Mouse (Mus musculus) forebrain, embryonic 15.5 days (tissue): ENCODE results near the gene Dpm3. TPM values are rescaled to one million over a fixed set of nuclear protein-coding genes. Genes with fewer than 3 reads are reported as not detected.
"Not testable (repeated sequence)": the region's sequence is repeated elsewhere in the genome, so short reads cannot be mapped to it uniquely, and the experiment has no call there.

Experiments used
- ATAC-seq: fragments of 200-750 bp; cut with Nextera tagmentation; replicated peaks from 2 replicates; pipeline ENCODE4 v1.8.0; 2017; ENCODE audit warnings: mild to moderate bottlenecking, moderate TSS enrichment, moderate library complexity
- H3K27ac ChIP-seq: fragments of 300-500 bp; sonication (generic); replicated peaks from 2 replicates; pipeline ENCODE4 v1.5.1; 2015; ENCODE audit warnings: mild to moderate bottlenecking, inconsistent platforms
- H3K27me3 ChIP-seq: fragments of 300-500 bp; sonication (generic); 2 replicates; pipeline ENCODE4 v1.6.1; 2015; ENCODE audit warnings: inconsistent platforms
- H3K36me3 ChIP-seq: fragments of 300-500 bp; sonication (generic); 2 replicates; pipeline ENCODE4 v1.6.1; 2015; ENCODE audit warnings: mild to moderate bottlenecking, inconsistent platforms
- H3K4me1 ChIP-seq: fragments of 300-500 bp; sonication (generic); 2 replicates; pipeline ENCODE4 v1.6.1; 2015; ENCODE audit warnings: inconsistent platforms
- H3K4me2 ChIP-seq: fragments of 300-500 bp; sonication (generic); replicated peaks from 2 replicates; pipeline ENCODE4 v1.6.1; 2015; ENCODE audit warnings: mild to moderate bottlenecking, inconsistent platforms
- H3K4me3 ChIP-seq: fragments of 300-500 bp; sonication (generic); 2 replicates; pipeline ENCODE4 v1.5.1; 2015; ENCODE audit warnings: mild to moderate bottlenecking, inconsistent platforms
- H3K9ac ChIP-seq: fragments of 300-500 bp; sonication (generic); replicated peaks from 2 replicates; pipeline ENCODE4 v1.6.1; 2015; ENCODE audit warnings: mild to moderate bottlenecking, inconsistent platforms
- H3K9me3 ChIP-seq: fragments of 300-500 bp; sonication (generic); 2 replicates; pipeline ENCODE4 v1.6.1; 2016; ENCODE audit warnings: inconsistent platforms
- WGBS: fragments of 180-500 bp; shearing (Covaris S2); methylation state at CpG from one replicate; pipeline ENCODE4 v1.1.7; 2015; ENCODE audit warnings: mixed read lengths; 5-methylcytosine and 5-hydroxymethylcytosine counted together
- polyA plus RNA-seq: library from polyadenylated mRNA; unstranded; fragments of >200 nt; fragmentation: Nextera tagmentation; extraction: Ambion mirVana; gene quantifications from 2 replicates; pipeline ENCODE4 v1.2.1, GENCODE M21; 2015

Gene Dpm3
- polyA plus RNA-seq = 76.5 and 89.6 TPM in 2 replicates

GRCm38 (mm10) chr3:89259076-89259475 is at the start of gene Dpm3:
TSS of gene Dpm3 (plus strand) at chr3:89259358.
- Histone ChIP-seq H3K9ac (no peak within 1 kb of the TSS), H3K4me2 (no peak within 1 kb of the TSS), H3K4me1 (no peaks in the 10 kb centered on the region), H3K4me3 (no peak within 1 kb of the TSS), H3K27me3 (no peaks in the 10 kb centered on the region), H3K36me3 (no peaks in the 10 kb centered on the region), H3K27ac (no peak within 1 kb of the TSS), H3K9me3 (no peaks in the 10 kb centered on the region)
- ATAC-seq = no peak
- 57% methylated on average over 7 of the region's 7 CpGs for WGBS

GRCm38 (mm10) chr3:89209731-89210130 is 49.4 kb upstream of the Dpm3 start:
- H3K9ac ChIP-seq = no peak overlapping the region
- ATAC-seq = no peak
- no peak overlapping the region for H3K27ac ChIP-seq
- no peaks in the 10 kb centered on the region for H3K27me3 ChIP-seq
- H3K9me3 ChIP-seq = no peaks in the 10 kb centered on the region
- H3K4me3 ChIP-seq = no peak overlapping the region
- no peak overlapping the region for H3K4me2 ChIP-seq
- WGBS = 85% methylated on average over 7 of the region's 7 CpGs
- peaks cover 17% of the 10 kb centered on the region for H3K4me1 ChIP-seq
- H3K36me3 ChIP-seq = peaks cover 52% of the 10 kb centered on the region

DNA sequence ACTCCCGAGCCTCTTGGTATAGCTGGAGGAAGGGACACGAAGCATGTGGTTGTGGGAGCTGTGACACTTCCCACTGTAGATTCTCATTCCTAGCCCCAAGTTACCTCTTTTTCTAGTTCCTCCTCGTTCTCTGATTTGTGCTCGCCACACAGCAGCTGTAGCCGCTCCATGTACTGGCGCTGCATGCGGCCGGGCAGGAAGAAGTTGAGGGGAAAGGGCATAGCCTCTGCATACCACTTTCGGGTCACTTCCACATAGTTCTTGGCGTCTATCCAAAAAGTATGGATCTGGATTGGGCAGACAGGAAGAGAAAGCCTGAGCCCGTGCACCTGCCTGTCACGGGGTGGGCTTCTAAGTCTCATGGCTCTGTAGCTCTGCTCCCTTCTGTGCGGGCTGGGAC is 49.0 kb upstream of the Dpm3 start:
- Histone ChIP-seq H3K36me3 (peaks cover 50% of the 10 kb centered on the region), H3K9ac (no peak overlapping the region), H3K4me3 (no peak overlapping the region), H3K4me2 (no peak overlapping the region), H3K9me3 (no peaks in the 10 kb centered on the region), H3K27me3 (no peaks in the 10 kb centered on the region), H3K4me1 (peaks cover 21% of the 10 kb centered on the region), H3K27ac (no peak overlapping the region)
- ATAC-seq = no peak
- WGBS = 88% methylated on average over 13 of the region's 13 CpGs

GRCm38 (mm10) chr3:89210731-89211130 is 48.4 kb upstream of the Dpm3 start:
- WGBS = 81% methylated on average over 7 of the region's 7 CpGs
- Histone ChIP-seq H3K9ac (no peak overlapping the region), H3K4me3 (no peak overlapping the region), H3K9me3 (no peaks in the 10 kb centered on the region), H3K27ac (no peak overlapping the region), H3K36me3 (peaks cover 44% of the 10 kb centered on the region), H3K4me2 (no peak overlapping the region), H3K27me3 (no peaks in the 10 kb centered on the region), H3K4me1 (peaks cover 27% of the 10 kb centered on the region)
- ATAC-seq = no peak

DNA sequence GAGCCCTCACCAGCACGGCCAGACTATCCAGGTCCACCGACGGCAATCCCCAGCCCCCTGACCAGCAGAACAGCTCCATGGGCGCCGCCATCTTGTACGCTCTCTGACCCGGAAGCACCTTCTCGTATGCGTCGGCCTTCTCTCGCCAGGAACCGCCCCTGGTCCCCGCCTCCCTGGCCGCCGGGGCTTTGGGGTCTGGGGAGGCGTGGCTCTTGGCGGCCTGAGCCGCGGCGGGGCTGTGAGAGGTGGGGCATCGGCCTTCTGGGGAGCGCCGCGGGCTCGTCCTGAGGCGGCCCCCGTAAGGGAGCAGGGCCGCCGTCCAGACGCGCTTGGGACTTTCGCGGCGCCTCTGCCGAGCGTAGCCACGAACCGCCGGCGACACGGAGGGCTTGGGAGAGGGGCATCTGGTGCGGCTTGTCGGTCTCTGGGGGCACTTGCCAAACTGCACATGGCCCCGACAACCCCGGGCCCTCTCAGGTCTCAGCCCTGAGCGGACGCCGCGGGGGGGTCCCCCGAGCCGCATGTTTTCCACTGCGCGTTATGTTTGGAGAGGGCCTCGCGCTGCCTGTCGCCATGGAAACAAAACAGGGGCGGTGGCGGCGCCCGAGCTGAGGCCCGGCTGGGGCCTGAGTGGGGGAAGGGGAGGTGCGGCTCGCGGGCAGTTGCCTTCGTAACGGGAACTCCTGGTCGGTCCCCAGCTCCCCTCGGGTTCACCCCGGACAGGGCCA is 45.2 kb upstream of the Dpm3 start:
- ATAC-seq = peak; percentile 85
- H3K4me1 ChIP-seq = peaks cover 39% of the 10 kb centered on the region
- H3K9me3 ChIP-seq = no peaks in the 10 kb centered on the region
- peak overlapping the region; percentile 80 for H3K4me3 ChIP-seq
- H3K27me3 ChIP-seq = no peaks in the 10 kb centered on the region
- peaks cover 15% of the 10 kb centered on the region for H3K36me3 ChIP-seq
- peak overlapping the region; percentile 79 for H3K9ac ChIP-seq
- peak overlapping the region; percentile 98 for H3K27ac ChIP-seq
- H3K4me2 ChIP-seq = peak overlapping the region; percentile 94
- under 1% methylated on average over 67 of the region's 69 CpGs for WGBS

DNA sequence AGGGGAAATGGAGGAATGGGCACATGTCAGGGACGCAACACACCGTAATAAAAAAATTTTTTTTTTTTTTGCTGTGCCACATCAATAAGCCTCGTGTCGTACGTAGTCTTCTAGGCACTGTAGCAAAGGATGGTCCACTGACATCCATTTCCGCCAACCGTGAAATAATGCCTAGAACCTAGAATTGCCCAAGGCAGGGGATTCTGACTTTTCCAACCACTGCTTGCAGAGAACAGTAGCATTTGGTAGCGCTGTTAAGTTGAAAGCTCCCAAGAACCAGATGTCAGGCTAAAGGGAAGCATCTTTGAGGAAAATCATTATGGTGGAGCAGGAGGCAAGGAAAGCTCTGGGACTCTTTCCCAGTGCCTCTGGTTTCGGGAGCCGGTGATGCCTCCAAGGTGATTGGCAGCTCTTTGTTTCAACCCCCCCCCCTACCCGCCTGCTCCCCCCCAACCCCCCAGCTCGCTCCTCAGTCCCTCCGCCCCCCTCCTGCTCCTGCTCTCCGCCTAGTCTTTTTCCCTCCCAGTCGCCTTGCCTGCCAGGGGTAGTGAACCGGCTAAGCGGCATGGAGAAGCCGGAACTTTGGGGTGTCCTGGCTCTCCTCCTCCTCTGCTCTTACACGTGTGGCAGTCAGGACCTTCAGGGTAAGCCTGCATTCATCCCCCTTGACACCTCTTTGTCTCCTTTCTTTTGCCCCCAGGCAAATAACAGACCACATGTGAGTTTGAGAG is 44.3 kb upstream of the Dpm3 start, which contains the start of gene Thbs3:
Gene Thbs3 (plus strand): TSS at position 500 of the 731 bp plus-strand sequence.
- Histone ChIP-seq H3K36me3 (peaks cover 6% of the 10 kb centered on the region), H3K9me3 (no peaks in the 10 kb centered on the region), H3K4me2 (peak within 1 kb of the TSS; percentile 94), H3K27me3 (no peaks in the 10 kb centered on the region), H3K27ac (peak within 1 kb of the TSS; percentile 98), H3K4me1 (peaks cover 39% of the 10 kb centered on the region), H3K4me3 (peak within 1 kb of the TSS; percentile 80), H3K9ac (peak within 1 kb of the TSS; percentile 79)
- ATAC-seq = peak; percentile 2; the same call in 1 of the 2 replicates
- under 1% methylated on average over 18 of the region's 19 CpGs for WGBS

GRCm38 (mm10) chr3:89215853-89216252 is 43.3 kb upstream of the Dpm3 start:
- H3K27me3 ChIP-seq = no peaks in the 10 kb centered on the region
- ATAC-seq = peak; percentile 35
- H3K27ac ChIP-seq = peak overlapping the region; percentile 98
- H3K9ac ChIP-seq = peak overlapping the region; percentile 79
- 1% methylated on average over 6 of the region's 6 CpGs for WGBS
- peaks cover 39% of the 10 kb centered on the region for H3K4me1 ChIP-seq
- H3K4me3 ChIP-seq = peak overlapping the region; percentile 80
- peaks cover under 1% of the 10 kb centered on the region; the same call in 1 of the 2 replicates for H3K36me3 ChIP-seq
- H3K4me2 ChIP-seq = peak overlapping the region; percentile 94
- no peaks in the 10 kb centered on the region for H3K9me3 ChIP-seq

- ATAC-seq, H3K9me3 ChIP-seq, H3K27me3 ChIP-seq, H3K27ac ChIP-seq, H3K9ac ChIP-seq, H3K4me3 ChIP-seq, H3K36me3 ChIP-seq: not testable (repeated sequence)
- peaks cover 39% of the 10 kb centered on the region for H3K4me1 ChIP-seq
- WGBS = 67% methylated on average over 7 of the region's 7 CpGs
- H3K4me2 ChIP-seq = 0 out of 2 replicates have a peak overlapping the region, but pooled peaks have one; percentile 94
Observed at GRCm38 (mm10) chr3:89216407-89216806, 42.8 kb upstream of the Dpm3 start.

DNA sequence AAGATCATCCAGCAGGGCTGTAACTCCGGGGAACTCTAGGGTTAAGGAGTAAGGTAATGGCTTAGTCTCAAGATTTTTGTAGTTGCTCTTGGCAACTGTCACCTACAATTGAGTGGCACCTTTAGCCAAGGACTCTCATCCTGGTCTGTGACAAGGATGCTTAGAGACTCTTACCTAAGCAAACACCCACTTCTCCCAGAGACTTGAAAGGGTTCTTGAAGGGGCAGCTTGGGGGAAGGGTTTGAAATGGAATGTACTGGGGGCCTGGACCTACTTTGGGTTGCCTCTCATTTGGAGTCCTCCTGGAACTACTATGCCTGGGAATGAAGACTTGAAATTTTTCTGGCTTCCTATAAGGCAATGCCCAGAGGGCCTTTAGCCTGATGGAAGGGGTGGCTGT is 40.9 kb upstream of the Dpm3 start:
- H3K9me3 ChIP-seq = no peaks in the 10 kb centered on the region
- no peak overlapping the region for H3K4me2 ChIP-seq
- ATAC-seq = no peak
- H3K9ac ChIP-seq = no peak overlapping the region
- no peak overlapping the region for H3K27ac ChIP-seq
- H3K4me3 ChIP-seq = no peak overlapping the region
- peaks cover 3% of the 10 kb centered on the region for H3K36me3 ChIP-seq
- WGBS = 71% methylated on average over 1 of the region's 1 CpGs
- no peaks in the 10 kb centered on the region for H3K27me3 ChIP-seq
- H3K4me1 ChIP-seq = peaks cover 33% of the 10 kb centered on the region

DNA sequence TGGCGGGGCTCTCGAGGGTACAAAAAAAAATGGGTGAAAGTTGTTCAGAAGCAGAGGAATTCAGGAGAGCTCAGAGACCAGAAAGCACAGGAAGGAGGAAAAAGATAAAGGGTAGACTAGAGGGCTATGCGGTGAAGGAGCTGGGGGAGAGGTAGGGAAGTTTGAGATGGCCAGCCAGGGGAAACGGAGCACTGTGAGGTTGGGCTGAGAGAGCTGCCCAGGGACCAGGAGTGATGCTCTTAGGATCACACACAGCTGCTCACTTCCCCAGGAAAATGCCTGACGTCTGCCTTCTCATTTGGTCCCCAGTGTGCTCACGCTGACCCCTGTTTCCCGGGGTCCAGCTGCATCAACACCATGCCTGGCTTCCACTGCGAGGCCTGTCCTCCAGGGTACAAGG is 39.6 kb upstream of the Dpm3 start:
- no peak for ATAC-seq
- H3K4me3 ChIP-seq = no peak overlapping the region
- H3K27ac ChIP-seq = peak overlapping the region; percentile 39; the same call in 1 of the 2 replicates
- peaks cover 42% of the 10 kb centered on the region for H3K4me1 ChIP-seq
- no peaks in the 10 kb centered on the region for H3K9me3 ChIP-seq
- no peak overlapping the region for H3K9ac ChIP-seq
- 47% methylated on average over 8 of the region's 8 CpGs for WGBS
- no peaks in the 10 kb centered on the region for H3K27me3 ChIP-seq
- H3K4me2 ChIP-seq = no peak overlapping the region
- peaks cover 3% of the 10 kb centered on the region for H3K36me3 ChIP-seq

GRCm38 (mm10) chr3:89221167-89221566 is 38.0 kb upstream of the Dpm3 start:
- H3K36me3 ChIP-seq = peaks cover 3% of the 10 kb centered on the region
- H3K27me3 ChIP-seq = no peaks in the 10 kb centered on the region
- H3K4me2 ChIP-seq = no peak overlapping the region
- H3K27ac ChIP-seq = peak overlapping the region; percentile 27
- no peak overlapping the region for H3K4me3 ChIP-seq
- 47% methylated on average over 5 of the region's 5 CpGs for WGBS
- peaks cover 42% of the 10 kb centered on the region for H3K4me1 ChIP-seq
- no peak for ATAC-seq
- no peak overlapping the region for H3K9ac ChIP-seq
- no peaks in the 10 kb centered on the region for H3K9me3 ChIP-seq

DNA sequence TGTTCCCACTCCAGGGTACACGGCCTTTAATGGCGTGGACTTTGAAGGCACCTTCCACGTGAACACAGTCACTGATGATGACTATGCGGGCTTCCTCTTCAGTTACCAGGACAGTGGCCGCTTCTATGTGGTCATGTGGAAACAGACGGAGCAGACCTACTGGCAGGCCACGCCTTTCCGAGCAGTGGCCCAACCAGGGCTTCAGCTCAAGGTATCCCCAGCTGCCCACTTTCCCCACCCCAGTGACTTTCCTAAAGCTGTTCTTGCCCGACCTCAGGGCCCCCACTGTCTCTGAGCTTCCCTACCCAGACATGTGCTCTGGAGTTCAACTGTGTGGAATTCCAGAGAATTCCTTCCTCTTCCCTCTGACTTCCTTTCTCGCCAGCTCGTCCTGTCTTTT is 34.4 kb upstream of the Dpm3 start:
- Histone ChIP-seq H3K9ac (peak overlapping the region; percentile 54), H3K4me1 (peaks cover 61% of the 10 kb centered on the region)
- WGBS = 22% methylated on average over 11 of the region's 11 CpGs

More for the DNA sequence above, 34.4 kb upstream of the Dpm3 start:
- H3K4me2 ChIP-seq = peak overlapping the region; percentile 76
- H3K9me3 ChIP-seq = no peaks in the 10 kb centered on the region
- ATAC-seq = no peak
- H3K27me3 ChIP-seq = no peaks in the 10 kb centered on the region
- H3K4me3 ChIP-seq = peak overlapping the region; percentile 50
- H3K36me3 ChIP-seq = peaks cover 3% of the 10 kb centered on the region
- peak overlapping the region; percentile 90 for H3K27ac ChIP-seq
